Mouse (Mus musculus) liver, embryonic 14.5 days (tissue): ENCODE results near the gene Akap12. TPM values are rescaled to one million over a fixed set of nuclear protein-coding genes. Genes with fewer than 3 reads are reported as not detected.

ENCODE experiments used
- ATAC-seq: fragments of 200-750 bp; cut with Nextera tagmentation; 2 replicates; pipeline ENCODE4 v1.8.0; 2017; ENCODE audit warnings: moderate number of reproducible peaks, mild to moderate bottlenecking, moderate library complexity; ENCODE audit not compliant: insufficient read depth
- DNase-seq, 3 experiments: peaks; one replicate each; pipeline ENCODE4 v3.0.0-alpha.2; 2012 to 2013; ENCODE audit warnings: low read depth in 3 of 3, low spot score in 3 of 3
- H3K27ac ChIP-seq: fragments of 300-500 bp; sonication (generic); 2 replicates; pipeline ENCODE4 v1.5.1; 2014; ENCODE audit warnings: moderate library complexity, mild to moderate bottlenecking, control low read depth, inconsistent platforms
- H3K27me3 ChIP-seq: fragments of 300-500 bp; sonication (generic); 2 replicates; pipeline ENCODE4 v1.6.1; 2014; ENCODE audit warnings: mild to moderate bottlenecking, low read length, moderate library complexity; ENCODE audit not compliant: control insufficient read depth, insufficient read depth
- H3K36me3 ChIP-seq: fragments of 300-500 bp; sonication (generic); replicated peaks from 2 replicates; pipeline ENCODE4 v1.6.1; 2014; ENCODE audit warnings: low read depth; ENCODE audit not compliant: control insufficient read depth, insufficient read depth
- H3K4me1 ChIP-seq, 2 experiments: fragments of 200-500 bp in 1 of 2; fragments of 300-500 bp in 1 of 2; sonication (generic) in 1 of 2; replicated peaks; 2 replicates each; pipeline ENCODE4 v1.6.1; 2012 to 2014; ENCODE audit warnings: antibody characterized with exemption in 1 of 2, inconsistent platforms in 1 of 2, low read length in 1 of 2; ENCODE audit not compliant: control insufficient read depth in 2 of 2, insufficient read depth in 2 of 2
- H3K4me2 ChIP-seq: fragments of 300-500 bp; sonication (generic); 2 replicates; pipeline ENCODE4 v1.6.1; 2014; ENCODE audit warnings: low read depth, mild to moderate bottlenecking, control low read depth, moderate library complexity
- H3K4me3 ChIP-seq, 2 experiments: fragments of 200-500 bp in 1 of 2; fragments of 300-500 bp in 1 of 2; sonication (generic) in 1 of 2; 2 replicates each; pipeline ENCODE4 v1.5.1; 2012 to 2014; ENCODE audit warnings: low read depth in 2 of 2, low read length in 2 of 2, mild to moderate bottlenecking in 2 of 2, control low read depth in 1 of 2, inconsistent platforms in 1 of 2, moderate library complexity in 1 of 2; ENCODE audit not compliant: insufficient read depth in 1 of 2
- H3K9ac ChIP-seq: fragments of 300-500 bp; sonication (generic); replicated peaks from 2 replicates; pipeline ENCODE4 v1.6.1; 2014; ENCODE audit warnings: mild to moderate bottlenecking, control low read depth, moderate library complexity
- H3K9me3 ChIP-seq: fragments of 300-500 bp; sonication (generic); 2 replicates; pipeline ENCODE4 v1.6.1; 2016; ENCODE audit warnings: low read length, mixed read lengths; ENCODE audit not compliant: control insufficient read depth
- CTCF ChIP-seq: IDR thresholded peaks from 2 replicates; pipeline ENCODE4 v1.5.1; 2016; ENCODE audit warnings: antibody characterized with exemption, low read depth, control low read depth
- EP300 ChIP-seq: IDR thresholded peaks from 2 replicates; pipeline ENCODE4 v1.6.1; 2016; ENCODE audit warnings: antibody characterized with exemption, low read depth
- WGBS: fragments of 180-500 bp; shearing (Covaris S2); extraction: QIAGEN DNeasy Blood & Tissue Kit; methylation state at CpG from one replicate; pipeline ENCODE4 v1.1.7; 2014; ENCODE audit not compliant: insufficient replicate concordance; 5-methylcytosine and 5-hydroxymethylcytosine counted together
- polyA plus RNA-seq, 2 experiments: library from polyadenylated mRNA; depleted of rRNA in 1 of 2; stranded (reverse) in 1 of 2; unstranded in 1 of 2; fragments of >200 nt; fragmentation: Nextera tagmentation in 1 of 2; extraction: Ambion mirVana in 1 of 2; gene quantifications; 2 replicates each; pipeline versions ENCODE4 v1.2.1 to v1.2.3; 2012 to 2014

The Akap12 gene
- polyA plus RNA-seq, 2 experiments: 2.5 to 2.9 TPM

DNA sequence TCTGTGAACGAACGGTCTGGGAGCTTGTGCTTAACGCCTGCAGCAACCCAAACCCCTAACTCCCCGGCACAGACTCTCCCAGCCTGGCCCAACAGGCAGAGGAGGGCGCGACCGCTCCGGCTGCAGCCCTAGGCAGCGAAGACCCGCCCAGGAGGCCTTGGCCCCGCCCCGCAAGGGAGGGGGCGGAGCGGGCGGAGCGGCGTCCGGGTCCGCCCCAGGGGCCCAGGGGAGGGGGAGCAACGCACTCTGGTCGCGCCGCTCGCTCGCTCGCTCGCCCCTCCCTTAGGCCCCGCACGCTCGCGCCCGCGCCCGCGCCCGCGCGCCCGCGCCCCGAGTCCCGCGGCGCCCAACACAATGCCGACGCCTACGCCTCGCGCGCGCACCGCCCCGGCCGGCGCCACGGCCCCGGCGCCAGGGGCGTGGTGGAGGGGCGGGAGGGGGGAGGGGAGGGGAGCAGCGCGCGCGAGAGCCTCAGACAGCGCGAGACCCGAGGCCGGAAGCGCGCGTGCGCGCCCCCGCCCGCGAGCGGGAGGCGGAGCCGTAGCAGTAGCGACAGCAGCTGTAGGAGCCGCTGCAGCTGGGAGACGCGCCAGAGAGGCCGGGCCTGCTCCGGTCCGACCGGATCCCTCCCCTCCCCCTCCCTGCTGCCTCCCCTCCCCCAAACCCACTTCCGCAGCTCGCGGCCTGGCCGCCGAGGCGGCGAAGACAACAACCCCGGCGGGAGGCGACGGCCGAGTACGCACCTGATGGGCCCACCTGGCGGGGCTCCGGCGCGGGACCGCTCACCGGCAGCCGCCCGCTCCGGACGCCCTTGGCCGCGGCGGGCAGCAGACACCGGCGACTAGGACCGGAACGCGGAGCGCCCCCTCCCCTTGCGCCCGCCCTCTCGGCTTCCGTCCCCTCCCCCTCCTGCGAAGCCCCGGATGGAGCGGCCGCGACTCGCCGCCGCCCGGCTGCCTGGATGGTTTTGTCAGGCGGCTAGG lies 120.7 kb downstream of the Akap12 start:
- TF ChIP-seq CTCF (peak; percentile 38), EP300 (no peak)
- H3K27me3 ChIP-seq: no peaks in the 10 kb centered on the region
- H3K4me2 ChIP-seq: peak overlapping the region; percentile 86
- WGBS: under 1% methylated on average over 100 of the region's 133 CpGs
- DNase-seq: peak; percentile 86 to 87 (median 86)
- H3K36me3 ChIP-seq: no peaks in the 10 kb centered on the region
- H3K9me3 ChIP-seq: no peaks in the 10 kb centered on the region
- H3K4me3 ChIP-seq: peak overlapping the region; percentile 89 to 96
- peak overlapping the region; percentile 92 for H3K27ac ChIP-seq
- ATAC-seq: peak; percentile 89
- peaks cover 26 to 41% of the 10 kb centered on the region in 2 experiments for H3K4me1 ChIP-seq
- peak overlapping the region; percentile 88 for H3K9ac ChIP-seq

DNA sequence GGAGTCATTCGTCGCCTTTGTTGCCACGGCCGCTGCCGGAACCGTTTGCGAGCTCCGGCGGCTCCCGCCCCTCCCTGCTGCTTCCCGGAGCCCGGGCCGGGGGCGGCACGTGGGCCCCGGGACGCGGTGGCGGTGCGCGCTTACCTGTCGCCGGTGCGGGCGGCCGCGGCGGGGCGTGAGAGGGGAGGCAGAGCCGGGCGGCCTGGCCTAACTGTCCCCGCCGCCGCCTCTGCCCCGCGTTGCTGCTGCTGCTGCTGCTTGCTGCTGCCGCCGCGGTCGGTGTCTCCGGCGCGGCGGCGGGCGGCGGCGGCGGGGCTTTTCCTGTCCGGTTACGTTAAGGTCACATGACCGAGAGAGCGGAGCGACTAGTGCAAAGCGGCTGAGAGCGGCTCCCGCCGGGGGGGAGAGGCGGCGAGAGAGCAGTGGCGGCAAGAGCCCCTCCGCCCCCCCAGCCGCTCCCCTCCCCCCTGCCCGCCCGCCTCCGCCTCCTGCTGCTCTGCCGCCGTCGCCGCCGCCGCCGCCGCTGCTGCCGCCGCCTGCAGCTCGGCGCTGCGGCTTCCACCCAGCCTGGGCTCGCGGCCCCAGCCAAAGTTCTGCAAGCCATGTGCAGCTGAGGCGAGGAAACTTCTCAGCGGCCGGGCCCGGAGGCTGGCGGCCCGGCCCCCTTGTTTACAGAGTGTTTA lies 121.7 kb downstream of the Akap12 start, which contains the start of gene Zbtb2:
TSS of gene Zbtb2 (minus strand) at position 408 of the 683 bp plus-strand sequence.
- peak within 1 kb of the TSS; percentile 89 to 96 for H3K4me3 ChIP-seq
- TF ChIP-seq EP300 (no peak), CTCF (no peak)
- H3K9ac ChIP-seq: peak within 1 kb of the TSS; percentile 88
- H3K4me1 ChIP-seq: peaks cover 26 to 41% of the 10 kb centered on the region in 2 experiments
- WGBS: under 1% methylated on average over 81 of the region's 87 CpGs
- no peaks in the 10 kb centered on the region for H3K36me3 ChIP-seq
- peak within 1 kb of the TSS; percentile 92 for H3K27ac ChIP-seq
- DNase-seq: peak in 2 of 3 experiments; percentile 50 to 55
- no peaks in the 10 kb centered on the region for H3K9me3 ChIP-seq
- H3K4me2 ChIP-seq: peak within 1 kb of the TSS; percentile 86
- peak; percentile 1; the same call in 1 of the 2 replicates for ATAC-seq
- H3K27me3 ChIP-seq: no peaks in the 10 kb centered on the region

DNA sequence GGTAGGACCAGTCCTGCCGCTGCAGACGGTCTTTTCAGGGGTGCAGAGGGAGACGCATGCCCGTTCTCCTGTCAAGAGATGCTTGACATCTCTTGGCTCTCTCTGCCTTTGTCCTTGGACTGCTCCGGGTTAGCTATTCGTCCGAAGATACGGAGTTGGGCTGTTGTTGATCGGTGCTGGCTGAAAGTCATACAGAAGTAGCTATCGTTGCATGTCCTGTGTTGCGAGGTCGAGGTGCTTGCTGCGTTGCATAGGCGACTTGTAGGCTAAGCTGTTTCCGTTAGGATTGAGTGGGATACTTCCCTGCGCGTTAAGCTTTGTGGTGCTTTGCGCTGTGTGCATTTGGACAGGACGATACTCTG lies 122.2 kb downstream of the Akap12 start:
- H3K4me1 ChIP-seq: peaks cover 22 to 39% of the 10 kb centered on the region in 2 experiments
- no peaks in the 10 kb centered on the region for H3K9me3 ChIP-seq
- ATAC-seq: no peak
- H3K4me2 ChIP-seq: peak overlapping the region; percentile 86
- H3K36me3 ChIP-seq: no peaks in the 10 kb centered on the region
- H3K27ac ChIP-seq: peak overlapping the region; percentile 5
- no peak for TF ChIP-seq CTCF
- DNase-seq: no peak
- H3K9ac ChIP-seq: peak overlapping the region; percentile 88
- under 1% methylated on average over 19 of the region's 19 CpGs for WGBS
- H3K4me3 ChIP-seq: peak overlapping the region; percentile 89 to 96
- H3K27me3 ChIP-seq: no peaks in the 10 kb centered on the region

DNA sequence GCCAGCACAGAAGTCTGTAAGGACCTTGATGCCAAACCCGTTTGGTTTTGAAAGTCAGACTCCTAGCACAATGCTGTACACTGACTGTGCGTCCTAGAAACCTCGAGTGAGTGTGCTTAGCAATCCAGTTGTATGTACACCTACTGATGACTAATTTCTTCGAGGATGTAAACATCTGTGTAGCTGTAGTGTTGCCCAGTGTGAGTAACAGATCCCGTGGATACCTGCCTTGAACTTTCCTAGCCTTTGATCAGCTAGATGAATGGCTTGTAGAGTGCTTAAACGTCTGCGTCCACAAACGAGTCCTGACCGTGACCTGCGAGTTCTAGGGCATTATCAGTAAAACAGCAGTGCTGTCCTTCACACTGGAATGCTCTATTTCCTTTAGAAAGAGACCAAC lies 122.9 kb downstream of the Akap12 start:
- Histone ChIP-seq H3K27me3 (no peaks in the 10 kb centered on the region), H3K4me2 (peak overlapping the region; percentile 86), H3K9me3 (no peaks in the 10 kb centered on the region), H3K27ac (no peak overlapping the region), H3K9ac (peak overlapping the region; percentile 88), H3K4me3 (peak overlapping the region; percentile 89 to 96), H3K4me1 (peaks cover 21 to 36% of the 10 kb centered on the region in 2 experiments), H3K36me3 (no peaks in the 10 kb centered on the region)
- 19% methylated on average over 10 of the region's 10 CpGs for WGBS
- DNase-seq: no peak
- no peak for ATAC-seq
- no peak for TF ChIP-seq CTCF
- TF ChIP-seq EP300: no peak
